Mouse (Mus musculus) left cerebral cortex, adult 9 months (tissue): Measurements from ENCODE around the gene Akap5.

Experiments
- DNase-seq, 2 experiments: peaks; one replicate each; pipeline ENCODE4 v3.0.0; 2022; ENCODE audit warnings: low spot score in 2 of 2

The Akap5 gene

GRCm38 (mm10) chr12:76310633-76311032 is 14.1 kb upstream of the Akap5 start:
- DNase-seq = no peak

GRCm38 (mm10) chr12:76311227-76311626 is 13.5 kb upstream of the Akap5 start:
- DNase-seq = no peak

GRCm38 (mm10) chr12:76311951-76312350 is 12.7 kb upstream of the Akap5 start:
- DNase-seq = no peak

GRCm38 (mm10) chr12:76318282-76319212 is 6.1 kb upstream of the Akap5 start:
- DNase-seq = no peak

GRCm38 (mm10) chr12:76326437-76327220 is 1.9 kb downstream of the Akap5 start:
- peak; percentile 52 to 74 for DNase-seq

GRCm38 (mm10) chr12:76328567-76329354 is 4.1 kb downstream of the Akap5 start:
- DNase-seq = no peak

- DNase-seq = no peak
These were observed 9.0 kb downstream of the Akap5 start for GRCm38 (mm10) chr12:76333688-76334087.

GRCm38 (mm10) chr12:76335641-76336040 is 10.9 kb downstream of the Akap5 start:
- DNase-seq = no peak

GRCm38 (mm10) chr12:76336111-76336965 is 11.6 kb downstream of the Akap5 start:
- no peak for DNase-seq

- DNase-seq = peak in 1 of 2 experiments; percentile 78
These were observed 16.4 kb downstream of the Akap5 start for GRCm38 (mm10) chr12:76341080-76341479.

GRCm38 (mm10) chr12:76345759-76346455 is 21.2 kb downstream of the Akap5 start:
- no peak for DNase-seq

- no peak for DNase-seq
These were observed 25.1 kb downstream of the Akap5 start for GRCm38 (mm10) chr12:76349680-76350220.

GRCm38 (mm10) chr12:76360868-76361267 is 36.2 kb downstream of the Akap5 start:
- no peak for DNase-seq

GRCm38 (mm10) chr12:76361405-76362302 is 37.0 kb downstream of the Akap5 start:
- no peak for DNase-seq

- no peak for DNase-seq
These were observed 37.6 kb downstream of the Akap5 start for GRCm38 (mm10) chr12:76362303-76362676.

- no peak for DNase-seq
These were observed 41.6 kb downstream of the Akap5 start for GRCm38 (mm10) chr12:76366276-76366675.

- DNase-seq = no peak
These were observed 42.7 kb downstream of the Akap5 start for GRCm38 (mm10) chr12:76367096-76367995.

- DNase-seq = no peak
These were observed 43.6 kb downstream of the Akap5 start for GRCm38 (mm10) chr12:76368201-76368789.
